Mouse (Mus musculus): ENCODE measurements around the gene Parpbp.

The Parpbp gene

GRCm38 (mm10) chr10:88146707-88147477, at the start of gene Parpbp, which contains the start of gene Nup37:
Gene Parpbp, minus strand, starts transcription at chr10:88146941.
Gene Nup37, plus strand, starts transcription at chr10:88146992.
- peak; percentile 93 for DNase-seq

- DNase-seq = no peak
Measured at GRCm38 (mm10) chr10:88167438-88168077, 20.8 kb upstream of the Parpbp start.

- DNase-seq = no peak
Measured at GRCm38 (mm10) chr10:88166158-88166557, 19.4 kb upstream of the Parpbp start.

GRCm38 (mm10) chr10:88162676-88163075, 15.9 kb upstream of the Parpbp start:
- no peak for DNase-seq

- DNase-seq = no peak
Measured at GRCm38 (mm10) chr10:88162096-88162495, 15.4 kb upstream of the Parpbp start.

- no peak for DNase-seq
Measured at GRCm38 (mm10) chr10:88151658-88152057, 4.9 kb upstream of the Parpbp start.

GRCm38 (mm10) chr10:88150381-88150780, 3.6 kb upstream of the Parpbp start:
- no peak for DNase-seq

- no peak for DNase-seq
Measured at GRCm38 (mm10) chr10:88146187-88146586, 554 bp downstream of the Parpbp start.

GRCm38 (mm10) chr10:88135630-88136029, 11.1 kb downstream of the Parpbp start:
- DNase-seq = no peak

- no peak for DNase-seq
Measured at GRCm38 (mm10) chr10:88119721-88120120, 27.0 kb downstream of the Parpbp start.

- no peak for DNase-seq
Measured at GRCm38 (mm10) chr10:88113290-88113689, 33.5 kb downstream of the Parpbp start.

GRCm38 (mm10) chr10:88106169-88106568, 40.6 kb downstream of the Parpbp start:
- no peak for DNase-seq

GRCm38 (mm10) chr10:88090772-88091171, 56.0 kb downstream of the Parpbp start, which contains the start of gene Pmch:
Gene Pmch, plus strand, starts transcription at chr10:88091072.
- DNase-seq = no peak

GRCm38 (mm10) chr10:88067377-88067776, 79.4 kb downstream of the Parpbp start:
- no peak for DNase-seq

- no peak for DNase-seq
Measured at GRCm38 (mm10) chr10:88064872-88065271, 81.9 kb downstream of the Parpbp start.

- DNase-seq = no peak
Measured at GRCm38 (mm10) chr10:88063436-88063835, 83.3 kb downstream of the Parpbp start.

GRCm38 (mm10) chr10:88056950-88057649, 89.6 kb downstream of the Parpbp start:
- no peak for DNase-seq

- no peak for DNase-seq
Measured at GRCm38 (mm10) chr10:88054233-88054985, 92.3 kb downstream of the Parpbp start.

- DNase-seq = peak; percentile 7
Measured at GRCm38 (mm10) chr10:88046098-88046771, 100.5 kb downstream of the Parpbp start.

GRCm38 (mm10) chr10:88044297-88044696, 102.4 kb downstream of the Parpbp start:
- no peak for DNase-seq

Data from liver (tissue).